Comparison of ENCODE assay signal across 10 mouse cellular contexts in genomic region chr7:142084820-142085219, GRCm38 (mm10). TPM values are rescaled to one million over a fixed set of nuclear protein-coding genes. Genes with fewer than 3 reads are reported as not detected.
DNase-seq lines count a peak whose midpoint lies in the region; ATAC-seq lines count a peak whose summit lies in the region.
"Had no signal": no experiment of that assay in that cellular context is flagged by ENCODE, and none has a peak within 500 bp of the region (broad histone marks: within the 10 kb centered on the region; RNA-seq: fewer than 3 reads in every experiment).

No protein-coding gene starts in this region.

- H3K36me3 ChIP-seq in forebrain, embryonic 13.5 days (ENCODE audit: poor library complexity, severe bottlenecking): peaks cover 86% of the 10 kb centered on the region
- peaks cover 79% of the 10 kb centered on the region for H3K36me3 ChIP-seq in forebrain, embryonic 12.5 days (replicated peaks)
- H3K36me3 ChIP-seq: limb, embryonic 12.5 days had no signal

- peak; percentile 39 for ATAC-seq in forebrain, embryonic 13.5 days
- no peak for ATAC-seq in forebrain, embryonic 12.5 days (ENCODE audit: low FRiP score)

- H3K4me2 ChIP-seq in forebrain, embryonic 13.5 days: peak overlapping the region; percentile 8; the same call in 1 of the 2 replicates
- H3K4me2 ChIP-seq in forebrain, embryonic 12.5 days: no peak overlapping the region
- H3K4me2 ChIP-seq: limb, embryonic 12.5 days had no signal

- WGBS in forebrain, embryonic 13.5 days: 43% methylated on average over 3 of the region's 3 CpGs
- WGBS in forebrain, embryonic 12.5 days: 61% methylated on average over 3 of the region's 3 CpGs

- peak overlapping the region; percentile 52 for H3K27ac ChIP-seq in forebrain, embryonic 13.5 days
- H3K27ac ChIP-seq in forebrain, embryonic 12.5 days: no peak overlapping the region
- H3K27ac ChIP-seq: limb, embryonic 12.5 days had no signal

- no peaks in the 10 kb centered on the region for H3K9me3 ChIP-seq in forebrain, embryonic 13.5 days (replicated peaks)
- H3K9me3 ChIP-seq in forebrain, embryonic 12.5 days: no peaks in the 10 kb centered on the region
- H3K9me3 ChIP-seq: limb, embryonic 12.5 days had no signal

- 0 out of 2 replicates have a peak overlapping the region, but pooled peaks have one; percentile 3 for H3K9ac ChIP-seq in forebrain, embryonic 13.5 days
- H3K9ac ChIP-seq in forebrain, embryonic 12.5 days: no peak overlapping the region
- H3K9ac ChIP-seq: limb, embryonic 12.5 days had no signal

- peaks cover 34% of the 10 kb centered on the region for H3K27me3 ChIP-seq in forebrain, embryonic 13.5 days
- H3K27me3 ChIP-seq in forebrain, embryonic 12.5 days: peaks cover 52% of the 10 kb centered on the region

- H3K4me3 ChIP-seq in forebrain, embryonic 13.5 days: no peak overlapping the region
- no peak overlapping the region for H3K4me3 ChIP-seq in forebrain, embryonic 12.5 days (replicated peaks)
- H3K4me3 ChIP-seq: limb, embryonic 12.5 days had no signal

- peak; percentile 70 for DNase-seq in testis, postnatal 10 days (ENCODE audit: low spot score)
- DNase-seq in testis, postnatal 14 days (ENCODE audit: low spot score): no peak
- peak; percentile 69 for DNase-seq in gastrocnemius, postnatal 25 days
- DNase-seq in kidney, postnatal 4 days: peak; percentile 41 to 59
- peak; percentile 69 for DNase-seq in ovary, postnatal 14 days (ENCODE audit: low spot score)
- DNase-seq in spleen, adult 12 weeks (ENCODE audit: low spot score): no peak

- peaks cover 54% of the 10 kb centered on the region for H3K4me1 ChIP-seq in forebrain, embryonic 13.5 days
- H3K4me1 ChIP-seq in forebrain, embryonic 12.5 days: peaks cover 38% of the 10 kb centered on the region

RNA-seq across cellular contexts. Expression of gene Dusp8, which starts 10.8 kb away (rescaled TPM):
- 44.1 and 55.6 TPM in 2 replicates for polyA plus RNA-seq in forebrain, embryonic 13.5 days (2015; fragmentation: Nextera tagmentation; extraction: Ambion mirVana)
- 45.0 and 45.8 TPM in 2 replicates for polyA plus RNA-seq in forebrain, embryonic 12.5 days (2016; fragmentation: Nextera tagmentation; extraction: Ambion mirVana)
- 10 to 100 TPM; 16.8 to 46.3 TPM for total RNA-seq in gastrocnemius, postnatal 25 days (2021)

RNA-seq across cellular contexts. Expression of gene Mob2, which starts 24.0 kb away (rescaled TPM):
- polyA plus RNA-seq in forebrain, embryonic 13.5 days (2015; fragmentation: Nextera tagmentation; extraction: Ambion mirVana): 51.0 and 58.1 TPM in 2 replicates
- 46.4 and 46.9 TPM in 2 replicates for polyA plus RNA-seq in forebrain, embryonic 12.5 days (2016; fragmentation: Nextera tagmentation; extraction: Ambion mirVana)
- total RNA-seq in gastrocnemius, postnatal 25 days (2021): 10 to 100 TPM; 37.8 to 42.9 TPM

RNA-seq across cellular contexts. Expression of gene Gm45618, which starts 35.7 kb away (rescaled TPM):
- polyA plus RNA-seq in forebrain, embryonic 13.5 days (2015; fragmentation: Nextera tagmentation; extraction: Ambion mirVana): not detected in 2 replicates
- polyA plus RNA-seq in forebrain, embryonic 12.5 days (2016; fragmentation: Nextera tagmentation; extraction: Ambion mirVana): not detected in 2 replicates
- total RNA-seq in gastrocnemius, postnatal 25 days (2021): not detected
- polyA plus RNA-seq: embryonic facial prominence, embryonic 11.5 days; limb, embryonic 12.5 days had no signal

RNA-seq across cellular contexts. Expression of gene Gm39115, which starts 51.0 kb away (rescaled TPM):
- polyA plus RNA-seq in forebrain, embryonic 13.5 days (2015; fragmentation: Nextera tagmentation; extraction: Ambion mirVana): not detected in 2 replicates
- not detected in 2 replicates for polyA plus RNA-seq in forebrain, embryonic 12.5 days (2016; fragmentation: Nextera tagmentation; extraction: Ambion mirVana)
- total RNA-seq in gastrocnemius, postnatal 25 days (2021): not detected
- polyA plus RNA-seq: embryonic facial prominence, embryonic 11.5 days; limb, embryonic 12.5 days had no signal

RNA-seq across cellular contexts. Expression of gene Gm45337, which starts 59.6 kb away (rescaled TPM):
- polyA plus RNA-seq in forebrain, embryonic 13.5 days (2015; fragmentation: Nextera tagmentation; extraction: Ambion mirVana): not detected in 2 replicates
- not detected in 2 replicates for polyA plus RNA-seq in forebrain, embryonic 12.5 days (2016; fragmentation: Nextera tagmentation; extraction: Ambion mirVana)
- not detected for total RNA-seq in gastrocnemius, postnatal 25 days (2021)
- polyA plus RNA-seq: embryonic facial prominence, embryonic 11.5 days; limb, embryonic 12.5 days had no signal

Comparison
In these comparisons a context has a peak if more than half of its experiments do, and no peak if none do; other contexts are left out.
1. DNase-seq: peak in testis, postnatal 10 days (single experiment), gastrocnemius, postnatal 25 days (single experiment), kidney, postnatal 4 days (2 of 2) and ovary, postnatal 14 days (single experiment); none in testis, postnatal 14 days (single experiment) and spleen, adult 12 weeks (single experiment).